Mouse (Mus musculus) cortical plate, adult 2 months (tissue): Measurements from ENCODE around the gene Gm45717.

ENCODE experiments used
- CTCF ChIP-seq: fragments of 200-500 bp; IDR thresholded peaks from 2 replicates; pipeline ENCODE4 v1.5.1; 2011; ENCODE audit warnings: mild to moderate bottlenecking, control low read depth, low read length; ENCODE audit not compliant: insufficient read depth; ENCODE audit errors: extremely low read depth
- POLR2A ChIP-seq: fragments of 200-500 bp; IDR thresholded peaks from 2 replicates; pipeline ENCODE4 v1.6.1; 2011; ENCODE audit warnings: mild to moderate bottlenecking, low read length, control low read depth; ENCODE audit not compliant: insufficient read depth; ENCODE audit errors: extremely low read depth

- no peak for TF ChIP-seq POLR2A
- no peak for TF ChIP-seq CTCF
These were observed 15.2 kb upstream of the Gm45717 start for GRCm38 (mm10) chr7:140970931-140971330.
